Comparison of ENCODE assay signal across 13 mouse cellular contexts in the genomic region with DNA sequence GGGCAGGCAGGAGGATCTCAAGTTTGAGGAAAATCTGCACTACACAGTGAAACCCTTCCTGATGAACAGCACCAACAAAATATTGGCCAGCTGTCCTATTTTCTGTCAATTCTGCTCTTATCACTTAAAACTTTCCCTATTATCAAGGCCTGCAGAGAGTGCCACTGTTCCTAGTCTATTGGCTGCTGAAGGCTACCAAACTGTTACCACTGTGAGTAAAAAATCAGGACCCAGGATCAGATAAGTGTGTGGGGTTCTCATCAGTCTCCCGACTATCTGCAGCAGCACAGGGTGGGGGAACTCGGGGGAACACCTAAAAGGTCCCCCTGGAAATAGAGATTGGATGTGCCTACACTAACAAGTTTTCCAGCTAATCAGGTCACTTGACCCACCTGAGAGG. TPM values are rescaled to one million over a fixed set of nuclear protein-coding genes. Genes with fewer than 3 reads are reported as not detected.
DNase-seq lines count a peak whose midpoint lies in the region; ATAC-seq and TF ChIP-seq lines count a peak whose summit lies in the region.
"Had no signal": no experiment of that assay in that cellular context is flagged by ENCODE, and none has a peak within 500 bp of the region (broad histone marks: within the 10 kb centered on the region; RNA-seq: fewer than 3 reads in every experiment).

No protein-coding gene starts in this region.

- no peak for ATAC-seq in lung, embryonic 15.5 days (ENCODE audit: borderline replicate concordance, extremely low read depth, low FRiP score, low TSS enrichment)
- ATAC-seq in intestine, postnatal 0 days: no peak
- ATAC-seq in neural tube, embryonic 15.5 days (ENCODE audit: low FRiP score): no peak
- ATAC-seq: forebrain, embryonic 16.5 days had no signal

- H3K4me2 ChIP-seq in lung, embryonic 15.5 days: peak overlapping the region; percentile 73
- peak overlapping the region; percentile 74 for H3K4me2 ChIP-seq in intestine, postnatal 0 days (replicated peaks; ENCODE audit: low read depth)
- H3K4me2 ChIP-seq in neural tube, embryonic 15.5 days: peak overlapping the region; percentile 89

- H3K9me3 ChIP-seq in heart, embryonic 10.5 days: no peaks in the 10 kb centered on the region
- no peaks in the 10 kb centered on the region for H3K9me3 ChIP-seq in lung, embryonic 15.5 days
- no peaks in the 10 kb centered on the region for H3K9me3 ChIP-seq in intestine, postnatal 0 days (ENCODE audit: control insufficient read depth)
- no peaks in the 10 kb centered on the region for H3K9me3 ChIP-seq in neural tube, embryonic 15.5 days (replicated peaks)

- no peak for TF ChIP-seq CTCF in intestine, postnatal 0 days (IDR thresholded peaks at IDR 0.05; ENCODE audit: low read depth)

- no peak overlapping the region for H3K9ac ChIP-seq in lung, embryonic 15.5 days
- no peak overlapping the region for H3K9ac ChIP-seq in intestine, postnatal 0 days (ENCODE audit: low read depth, low read length)
- no peak overlapping the region for H3K9ac ChIP-seq in neural tube, embryonic 15.5 days (replicated peaks)

- DNase-seq in heart, embryonic 10.5 days (ENCODE audit: low spot score): no peak
- no peak for DNase-seq in heart, adult 18-20 months
- DNase-seq in lung, postnatal 36 days: no peak
- no peak for DNase-seq in MN1 (ENCODE audit: low spot score)
- no peak for DNase-seq in urinary bladder, postnatal 36 days (ENCODE audit: low spot score in 2 of 2)
- DNase-seq: B cell, adult 2 months; cerebellum, adult 18-20 months had no signal

- H3K4me1 ChIP-seq in heart, embryonic 10.5 days: peaks cover 61% of the 10 kb centered on the region
- H3K4me1 ChIP-seq in lung, embryonic 15.5 days: peaks cover 63% of the 10 kb centered on the region
- H3K4me1 ChIP-seq in intestine, postnatal 0 days (replicated peaks; ENCODE audit: control insufficient read depth, insufficient read depth, low read length): peaks cover 24% of the 10 kb centered on the region; the same call in 1 of the 2 replicates
- peaks cover 66% of the 10 kb centered on the region for H3K4me1 ChIP-seq in neural tube, embryonic 15.5 days

- peak overlapping the region; percentile 99; the same call in 1 of the 2 replicates for H3K4me3 ChIP-seq in heart, embryonic 10.5 days
- H3K4me3 ChIP-seq in lung, embryonic 15.5 days: no peak overlapping the region
- H3K4me3 ChIP-seq in intestine, postnatal 0 days (ENCODE audit: low read depth, low read length): peak overlapping the region; percentile 4; the same call in 1 of the 2 replicates
- H3K4me3 ChIP-seq in neural tube, embryonic 15.5 days (replicated peaks): 0 out of 2 replicates have a peak overlapping the region, but pooled peaks have one; percentile 3

- WGBS in heart, embryonic 10.5 days: 52% methylated on average over 2 of the region's 2 CpGs
- 57% methylated on average over 2 of the region's 2 CpGs for WGBS in lung, embryonic 15.5 days
- 43% methylated on average over 2 of the region's 2 CpGs for WGBS in intestine, postnatal 0 days
- WGBS in neural tube, embryonic 15.5 days: 78% methylated on average over 2 of the region's 2 CpGs

- H3K27ac ChIP-seq in heart, embryonic 10.5 days: no peak overlapping the region
- H3K27ac ChIP-seq in lung, embryonic 15.5 days: no peak overlapping the region
- no peak overlapping the region; the same call in 1 of the 2 replicates for H3K27ac ChIP-seq in intestine, postnatal 0 days (ENCODE audit: low read depth, low read length)
- no peak overlapping the region for H3K27ac ChIP-seq in neural tube, embryonic 15.5 days (replicated peaks)

- peaks cover 14% of the 10 kb centered on the region; the same call in 1 of the 2 replicates for H3K36me3 ChIP-seq in heart, embryonic 10.5 days
- no peaks in the 10 kb centered on the region for H3K36me3 ChIP-seq in lung, embryonic 15.5 days
- peaks cover 4% of the 10 kb centered on the region; the same call in 1 of the 2 replicates for H3K36me3 ChIP-seq in intestine, postnatal 0 days (ENCODE audit: control insufficient read depth, insufficient read depth)
- no peaks in the 10 kb centered on the region for H3K36me3 ChIP-seq in neural tube, embryonic 15.5 days

- H3K27me3 ChIP-seq in heart, embryonic 10.5 days (ENCODE audit: insufficient read depth, poor library complexity, severe bottlenecking): no peaks in the 10 kb centered on the region
- H3K27me3 ChIP-seq in lung, embryonic 15.5 days: no peaks in the 10 kb centered on the region
- H3K27me3 ChIP-seq in intestine, postnatal 0 days (replicated peaks; ENCODE audit: control insufficient read depth, insufficient read depth, low read length): no peaks in the 10 kb centered on the region
- H3K27me3 ChIP-seq in neural tube, embryonic 15.5 days (replicated peaks): no peaks in the 10 kb centered on the region

RNA-seq across cellular contexts. Expression of a gene that starts 2.9 kb away (rescaled TPM):
- polyA plus RNA-seq in heart, embryonic 10.5 days (2016; fragmentation: Nextera tagmentation; extraction: Ambion mirVana): 702 and 707 TPM in 2 replicates
- 100 to 1,000 TPM; 261 to 267 TPM for total RNA-seq in heart, adult 18-20 months (2021)
- 724 and 743 TPM in 2 replicates for polyA plus RNA-seq in lung, embryonic 15.5 days (2015; fragmentation: Nextera tagmentation; extraction: Ambion mirVana)
- 574 and 605 TPM in 2 replicates for polyA plus RNA-seq in intestine, postnatal 0 days (2015; fragmentation: Nextera tagmentation; extraction: Ambion mirVana)
- 645 and 662 TPM in 2 replicates for polyA plus RNA-seq in neural tube, embryonic 15.5 days (2015; fragmentation: Nextera tagmentation; extraction: Ambion mirVana)

RNA-seq across cellular contexts. Expression of a gene that starts 17.0 kb away (rescaled TPM):
- 28.7 and 30.9 TPM in 2 replicates for polyA plus RNA-seq in heart, embryonic 10.5 days (2016; fragmentation: Nextera tagmentation; extraction: Ambion mirVana)
- 10 to 100 TPM in 1 of 2 experiments, 1 to 10 TPM in 1; 9.9 to 11.8 TPM for total RNA-seq in heart, adult 18-20 months (2021)
- polyA plus RNA-seq in lung, embryonic 15.5 days (2015; fragmentation: Nextera tagmentation; extraction: Ambion mirVana): 31.9 and 32.3 TPM in 2 replicates
- polyA plus RNA-seq in intestine, postnatal 0 days (2015; fragmentation: Nextera tagmentation; extraction: Ambion mirVana): 24.1 and 30.6 TPM in 2 replicates
- polyA plus RNA-seq in neural tube, embryonic 15.5 days (2015; fragmentation: Nextera tagmentation; extraction: Ambion mirVana): 27.3 and 28.6 TPM in 2 replicates

RNA-seq across cellular contexts. Expression of a gene that starts 22.9 kb away (rescaled TPM):
- 122 and 123 TPM in 2 replicates for polyA plus RNA-seq in heart, embryonic 10.5 days (2016; fragmentation: Nextera tagmentation; extraction: Ambion mirVana)
- total RNA-seq in heart, adult 18-20 months (2021): 100 to 1,000 TPM; 122 to 133 TPM
- polyA plus RNA-seq in lung, embryonic 15.5 days (2015; fragmentation: Nextera tagmentation; extraction: Ambion mirVana): 89.6 and 92.6 TPM in 2 replicates
- polyA plus RNA-seq in intestine, postnatal 0 days (2015; fragmentation: Nextera tagmentation; extraction: Ambion mirVana): 87.1 and 96.5 TPM in 2 replicates
- 99.3 and 103 TPM in 2 replicates for polyA plus RNA-seq in neural tube, embryonic 15.5 days (2015; fragmentation: Nextera tagmentation; extraction: Ambion mirVana)

RNA-seq across cellular contexts. Expression of a gene that starts 33.2 kb away (rescaled TPM):
- polyA plus RNA-seq in heart, embryonic 10.5 days (2016; fragmentation: Nextera tagmentation; extraction: Ambion mirVana): 127 and 152 TPM in 2 replicates
- 100 to 1,000 TPM; 108 to 133 TPM for total RNA-seq in heart, adult 18-20 months (2021)
- polyA plus RNA-seq in lung, embryonic 15.5 days (2015; fragmentation: Nextera tagmentation; extraction: Ambion mirVana): 131 and 141 TPM in 2 replicates
- polyA plus RNA-seq in intestine, postnatal 0 days (2015; fragmentation: Nextera tagmentation; extraction: Ambion mirVana): 110 and 119 TPM in 2 replicates
- 225 and 262 TPM in 2 replicates for polyA plus RNA-seq in neural tube, embryonic 15.5 days (2015; fragmentation: Nextera tagmentation; extraction: Ambion mirVana)

RNA-seq across cellular contexts. Expression of a gene that starts 42.2 kb away (rescaled TPM):
- not detected in 2 replicates for polyA plus RNA-seq in heart, embryonic 10.5 days (2016; fragmentation: Nextera tagmentation; extraction: Ambion mirVana)
- total RNA-seq in heart, adult 18-20 months (2021): under 1 TPM; 0.54 to 0.77 TPM
- polyA plus RNA-seq in lung, embryonic 15.5 days (2015; fragmentation: Nextera tagmentation; extraction: Ambion mirVana): 0.56 and 0.60 TPM in 2 replicates
- polyA plus RNA-seq in intestine, postnatal 0 days (2015; fragmentation: Nextera tagmentation; extraction: Ambion mirVana): 2.2 and 2.3 TPM in 2 replicates
- 0.29 and 0.42 TPM in 2 replicates for polyA plus RNA-seq in neural tube, embryonic 15.5 days (2015; fragmentation: Nextera tagmentation; extraction: Ambion mirVana)
- polyA plus RNA-seq: inflammation-experienced regulatory T-cells, adult 6 months; neural tube, embryonic 11.5 days had no signal
